Mouse (Mus musculus) CH12.LX (cell line): ENCODE measurements around the gene Grid1. TPM values are rescaled to one million over a fixed set of nuclear protein-coding genes. Genes with fewer than 3 reads are reported as not detected.

Experiments used
- DNase-seq: peaks from one replicate; pipeline ENCODE4 v3.0.0-alpha.2; 2013; ENCODE audit errors: extremely low read depth
- H3K27ac ChIP-seq: 2 replicates; pipeline ENCODE4 v1.5.1; 2012; ENCODE audit warnings: low read depth, mild to moderate bottlenecking, control low read depth, moderate library complexity; ENCODE audit not compliant: insufficient read depth
- H3K27me3 ChIP-seq: replicated peaks from 2 replicates; pipeline ENCODE3; 2012; ENCODE audit warnings: inconsistent platforms
- H3K36me3 ChIP-seq, 2 experiments: replicated peaks in 1 of 2; 2 replicates each; pipeline versions ENCODE3 to v1.6.1; 2012; ENCODE audit warnings: inconsistent platforms in 1 of 2, low read length in 1 of 2, mild to moderate bottlenecking in 1 of 2, mixed read lengths in 1 of 2, moderate library complexity in 1 of 2; ENCODE audit not compliant: control insufficient read depth in 1 of 2, insufficient read depth in 1 of 2
- H3K4me1 ChIP-seq, 2 experiments: 2 replicates each; pipeline ENCODE4 v1.6.1; 2012; ENCODE audit warnings: inconsistent platforms in 1 of 2, moderate library complexity in 1 of 2; ENCODE audit not compliant: insufficient read depth in 2 of 2, control insufficient read depth in 1 of 2
- H3K4me2 ChIP-seq: 2 replicates; pipeline ENCODE4 v1.6.1; 2012; ENCODE audit warnings: low read depth, mild to moderate bottlenecking, control low read depth; ENCODE audit not compliant: poor library complexity, insufficient read depth, severe bottlenecking
- H3K4me3 ChIP-seq, 3 experiments: fragments of 150-350 bp in 1 of 3; sonication (generic) in 1 of 3; replicated peaks in 1 of 3; 2 replicates each; pipeline versions ENCODE3 to v1.5.1; 2011 to 2012; ENCODE audit warnings: low read depth in 2 of 3, low read length in 2 of 3, mild to moderate bottlenecking in 2 of 3, moderate library complexity in 2 of 3, control low read depth in 1 of 3, improper control_type of control experiment in 1 of 3, inconsistent platforms in 1 of 3, mixed read lengths in 1 of 3; ENCODE audit not compliant: poor library complexity in 1 of 3
- H3K79me2 ChIP-seq: replicated peaks from 2 replicates; pipeline ENCODE4 v1.6.1; 2012; ENCODE audit warnings: mild to moderate bottlenecking, moderate library complexity; ENCODE audit not compliant: control insufficient read depth, poor library complexity, insufficient read depth, severe bottlenecking; ENCODE audit errors: extremely low read depth
- H3K9ac ChIP-seq: 2 replicates; pipeline ENCODE4 v1.6.1; 2012; ENCODE audit warnings: low read depth, mild to moderate bottlenecking, control low read depth, moderate library complexity; ENCODE audit not compliant: insufficient read depth
- H3K9me3 ChIP-seq: replicated peaks from 2 replicates; pipeline ENCODE3; 2012; ENCODE audit warnings: low read length, inconsistent platforms, mixed read lengths
- CTCF ChIP-seq, 2 experiments: IDR thresholded peaks in 1 of 2; conservative IDR thresholded peaks in 1 of 2; 2 replicates each; pipeline ENCODE4 v1.5.1; 2011 to 2012; ENCODE audit warnings: low read depth in 2 of 2, low read length in 2 of 2, improper control_type of control experiment in 1 of 2, inconsistent platforms in 1 of 2, mild to moderate bottlenecking in 1 of 2, moderate library complexity in 1 of 2
- ZNF384 ChIP-seq: IDR thresholded peaks from 2 replicates; pipeline ENCODE4 v1.6.1; 2012; ENCODE audit warnings: low read depth, low read length, improper control_type of control experiment, inconsistent platforms
- dilution Hi-C: fragments of 300-500 bp; cut with MboI; formaldehyde crosslinking; loops from 2 replicates; pipeline ENCODE4 v1.14.3; 2020; ENCODE audit warnings: low sequenced_read_pairs; ENCODE audit not compliant: extremely low pct_unique_long_range_greater_than_20kb, extremely low pct_ligation_motif_present
- in situ Hi-C: fragments of 300-500 bp; cut with MboI; formaldehyde crosslinking; loops from 3 replicates; pipeline ENCODE4 v1.14.3; 2019; ENCODE audit warnings: low sequenced_read_pairs, low pct_ligation_motif_present, low pct_unique_long_range_greater_than_20kb, mixed read lengths
- polyA plus RNA-seq: library from polyadenylated mRNA; unstranded; fragments of >175 nt; gene quantifications from 2 replicates; pipeline ENCODE4 v1.2.1, GENCODE M21; 2012; ENCODE audit warnings: low read depth; ENCODE audit not compliant: insufficient read length
- total RNA-seq, 2 experiments: library from RNA; depleted of rRNA; stranded (reverse); fragments of 300-350 nt in 1 of 2; fragments of >200 nt in 1 of 2; gene quantifications; 2 replicates each; pipeline ENCODE4 v1.2.3; 2012 to 2014

Gene Grid1
- total and polyA plus RNA-seq, 3 experiments = not detected

DNA sequence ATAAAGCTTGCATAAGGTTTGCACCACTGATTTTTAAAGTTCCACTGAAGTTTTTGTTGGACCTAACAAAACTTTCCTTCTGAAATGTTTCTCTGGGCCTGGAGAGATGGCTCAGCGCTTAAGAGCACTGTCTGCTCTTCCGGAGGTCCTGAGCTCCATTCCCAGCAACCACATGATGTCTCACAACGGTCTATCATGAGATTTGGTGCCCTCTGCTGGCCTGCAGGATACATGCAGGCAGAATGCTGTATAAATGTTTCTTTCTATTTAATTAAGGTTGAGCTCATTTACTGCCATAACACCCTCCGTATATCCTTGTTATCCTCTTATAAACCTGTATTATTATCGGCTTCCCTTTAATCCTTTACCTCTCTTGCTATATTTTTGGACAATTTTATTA, 805.8 kb downstream of the Grid1 start:
- no peak overlapping the region for H3K4me3 ChIP-seq
- H3K79me2 ChIP-seq = no peaks in the 10 kb centered on the region
- dilution Hi-C loops (no loop called here), in situ Hi-C loops (no loop called here)
- H3K4me1 ChIP-seq = no peaks in the 10 kb centered on the region
- no peak overlapping the region for H3K27ac ChIP-seq
- no peaks in the 10 kb centered on the region for H3K27me3 ChIP-seq
- peak; percentile 1 for DNase-seq
- H3K9me3 ChIP-seq = peaks cover 36% of the 10 kb centered on the region
- no peak overlapping the region for H3K4me2 ChIP-seq
- no peaks in the 10 kb centered on the region for H3K36me3 ChIP-seq
- TF ChIP-seq ZNF384 = no peak
- TF ChIP-seq CTCF (conservative IDR thresholded peaks at IDR 0.05 in 1 of 2, IDR thresholded peaks at IDR 0.05 in 1 of 2; ENCODE audit: low read depth in 2 of 2, low read length in 2 of 2) = peak in 1 of 2 experiments; percentile 20; a peak in 1 of 4 replicates
- H3K9ac ChIP-seq = no peak overlapping the region

Other genes with a start within 250 kb of the Grid1 start
- 0.04 and 0.08 TPM in 2 replicates for gene Ldb3, start 231.4 kb upstream of the Grid1 start, total RNA-seq (2012; rRNA removed)
- gene Ldb3, start 231.4 kb upstream of the Grid1 start, total RNA-seq (2014; rRNA removed) = 0.04 TPM in 1 of 2 replicates, not detected in the other
- not detected in 2 replicates for gene Ldb3, start 231.4 kb upstream of the Grid1 start, polyA plus RNA-seq
- not detected in 2 replicates for gene Opn4, start 220.0 kb upstream of the Grid1 start, total RNA-seq (2012; rRNA removed)
- not detected in 2 replicates for gene Opn4, start 220.0 kb upstream of the Grid1 start, total RNA-seq (2014; rRNA removed)
- not detected in 2 replicates for gene Opn4, start 220.0 kb upstream of the Grid1 start, polyA plus RNA-seq
- gene Wapl, start 146.2 kb upstream of the Grid1 start, total RNA-seq (2012; rRNA removed) = 114 and 119 TPM in 2 replicates
- 77.7 and 89.5 TPM in 2 replicates for gene Wapl, start 146.2 kb upstream of the Grid1 start, total RNA-seq (2014; rRNA removed)
- 79.2 and 90.6 TPM in 2 replicates for gene Wapl, start 146.2 kb upstream of the Grid1 start, polyA plus RNA-seq